Mouse (Mus musculus): ENCODE measurements around the gene Rpusd4. TPM values are rescaled to one million over a fixed set of nuclear protein-coding genes. Genes with fewer than 3 reads are reported as not detected.

Gene Rpusd4
- 16.7 and 18.3 TPM in 2 replicates for polyA plus RNA-seq (2015; fragmentation: Nextera tagmentation; extraction: Ambion mirVana)

GRCm38 (mm10) chr9:35267146-35267975, at the start of gene Rpusd4, which contains the start of gene Fam118b:
TSS of gene Rpusd4 (plus strand) at chr9:35267865.
TSS of gene Fam118b (minus strand) at chr9:35267805.
- H3K9me3 ChIP-seq (replicated peaks) = no peaks in the 10 kb centered on the region
- no peaks in the 10 kb centered on the region for H3K27me3 ChIP-seq
- H3K4me3 ChIP-seq (replicated peaks) = peak within 1 kb of the TSS; percentile 76
- whole genome bisulfite sequencing (ENCODE audit: insufficient replicate concordance) = under 1% methylated on average over 62 of the region's 62 CpGs
- peak within 1 kb of the TSS; percentile 92 for H3K4me2 ChIP-seq
- peaks cover 77% of the 10 kb centered on the region for H3K4me1 ChIP-seq (replicated peaks)
- ATAC-seq (ENCODE audit: low read depth) (peak; percentile 91), DNase-seq (peak; percentile 90)
- peak within 1 kb of the TSS; percentile 62 for H3K27ac ChIP-seq
- H3K36me3 ChIP-seq = peaks cover 19% of the 10 kb centered on the region
- H3K9ac ChIP-seq = peak within 1 kb of the TSS; percentile 83

- Histone ChIP-seq H3K4me3 (replicated peaks) (no peak overlapping the region), H3K27ac (no peak overlapping the region), H3K9ac (no peak overlapping the region), H3K9me3 (replicated peaks) (no peaks in the 10 kb centered on the region), H3K4me1 (replicated peaks) (no peaks in the 10 kb centered on the region), H3K36me3 (peaks cover 70% of the 10 kb centered on the region), H3K27me3 (no peaks in the 10 kb centered on the region), H3K4me2 (no peak overlapping the region)
- no peak for ATAC-seq (ENCODE audit: low read depth)
- no peak for DNase-seq
- WGBS (ENCODE audit: insufficient replicate concordance) = 64% methylated on average over 1 of the region's 1 CpGs
Measured at GRCm38 (mm10) chr9:35217963-35218362, 49.7 kb upstream of the Rpusd4 start.

- Histone ChIP-seq H3K9ac (no peak overlapping the region), H3K27ac (no peak overlapping the region), H3K4me2 (no peak overlapping the region), H3K4me1 (replicated peaks) (no peaks in the 10 kb centered on the region), H3K4me3 (replicated peaks) (no peak overlapping the region), H3K9me3 (replicated peaks) (no peaks in the 10 kb centered on the region), H3K27me3 (no peaks in the 10 kb centered on the region), H3K36me3 (peaks cover 29% of the 10 kb centered on the region)
- 89% methylated on average over 3 of the region's 3 CpGs for WGBS (ENCODE audit: insufficient replicate concordance)
- no peak for DNase-seq
- no peak for ATAC-seq (ENCODE audit: low read depth)
Measured at GRCm38 (mm10) chr9:35223466-35223865, 44.2 kb upstream of the Rpusd4 start.

GRCm38 (mm10) chr9:35228671-35229070, 39.0 kb upstream of the Rpusd4 start:
- peaks cover 19% of the 10 kb centered on the region for H3K36me3 ChIP-seq
- H3K27me3 ChIP-seq = no peaks in the 10 kb centered on the region
- H3K4me2 ChIP-seq = no peak overlapping the region
- ATAC-seq (ENCODE audit: low read depth) = no peak
- no peaks in the 10 kb centered on the region for H3K4me1 ChIP-seq (replicated peaks)
- no peak overlapping the region for H3K4me3 ChIP-seq (replicated peaks)
- WGBS (ENCODE audit: insufficient replicate concordance) = 84% methylated on average over 3 of the region's 3 CpGs
- no peak overlapping the region for H3K27ac ChIP-seq
- H3K9me3 ChIP-seq (replicated peaks) = no peaks in the 10 kb centered on the region
- DNase-seq = no peak
- H3K9ac ChIP-seq = no peak overlapping the region

- 71% methylated on average over 3 of the region's 3 CpGs for WGBS (ENCODE audit: insufficient replicate concordance)
- Histone ChIP-seq H3K4me2 (no peak overlapping the region), H3K27me3 (no peaks in the 10 kb centered on the region), H3K9me3 (replicated peaks) (no peaks in the 10 kb centered on the region), H3K4me3 (replicated peaks) (no peak overlapping the region), H3K27ac (no peak overlapping the region), H3K4me1 (replicated peaks) (no peaks in the 10 kb centered on the region; the same call in 1 of the 2 replicates), H3K9ac (no peak overlapping the region), H3K36me3 (peaks cover 15% of the 10 kb centered on the region)
- DNase-seq (no peak), ATAC-seq (ENCODE audit: low read depth) (no peak)
Measured at GRCm38 (mm10) chr9:35235996-35236395, 31.7 kb upstream of the Rpusd4 start.

- no peaks in the 10 kb centered on the region for H3K9me3 ChIP-seq (replicated peaks)
- ATAC-seq (ENCODE audit: low read depth) = no peak
- no peak overlapping the region for H3K9ac ChIP-seq
- no peaks in the 10 kb centered on the region; the same call in 1 of the 2 replicates for H3K4me1 ChIP-seq (replicated peaks)
- no peak overlapping the region for H3K4me3 ChIP-seq (replicated peaks)
- no peak overlapping the region for H3K4me2 ChIP-seq
- no peaks in the 10 kb centered on the region for H3K27me3 ChIP-seq
- 78% methylated on average over 1 of the region's 1 CpGs for WGBS (ENCODE audit: insufficient replicate concordance)
- H3K27ac ChIP-seq = no peak overlapping the region
- peaks cover 8% of the 10 kb centered on the region for H3K36me3 ChIP-seq
- no peak for DNase-seq
Measured at GRCm38 (mm10) chr9:35238371-35238770, 29.3 kb upstream of the Rpusd4 start.

- Histone ChIP-seq H3K4me1 (replicated peaks) (no peaks in the 10 kb centered on the region; the same call in 1 of the 2 replicates), H3K4me2 (no peak overlapping the region), H3K9me3 (replicated peaks) (no peaks in the 10 kb centered on the region), H3K4me3 (replicated peaks) (no peak overlapping the region), H3K36me3 (peaks cover 3% of the 10 kb centered on the region), H3K9ac (no peak overlapping the region), H3K27ac (no peak overlapping the region), H3K27me3 (no peaks in the 10 kb centered on the region)
- DNase-seq (no peak), ATAC-seq (ENCODE audit: low read depth) (no peak)
- WGBS (ENCODE audit: insufficient replicate concordance) = 54% methylated on average over 6 of the region's 6 CpGs
Measured at GRCm38 (mm10) chr9:35238915-35239571, 28.6 kb upstream of the Rpusd4 start.

GRCm38 (mm10) chr9:35239734-35240133, 27.9 kb upstream of the Rpusd4 start:
- no peak overlapping the region for H3K4me3 ChIP-seq (replicated peaks)
- WGBS (ENCODE audit: insufficient replicate concordance) = 63% methylated on average over 1 of the region's 1 CpGs

GRCm38 (mm10) chr9:35247405-35247804, 20.3 kb upstream of the Rpusd4 start:
- H3K4me1 ChIP-seq (replicated peaks) = 0 out of 2 replicates have a peak, but pooled peaks cover 3% of the 10 kb centered on the region
- no peak overlapping the region for H3K4me3 ChIP-seq (replicated peaks)
- no peak overlapping the region for H3K4me2 ChIP-seq
- no peaks in the 10 kb centered on the region for H3K36me3 ChIP-seq
- no peaks in the 10 kb centered on the region for H3K27me3 ChIP-seq
- no peaks in the 10 kb centered on the region for H3K9me3 ChIP-seq (replicated peaks)
- H3K9ac ChIP-seq = no peak overlapping the region
- DNase-seq = no peak
- WGBS (ENCODE audit: insufficient replicate concordance) = 83% methylated on average over 2 of the region's 2 CpGs
- no peak for ATAC-seq (ENCODE audit: low read depth)
- H3K27ac ChIP-seq = no peak overlapping the region

More at GRCm38 (mm10) chr9:35239734-35240133, 27.9 kb upstream of the Rpusd4 start:
- H3K9me3 ChIP-seq (replicated peaks) = no peaks in the 10 kb centered on the region
- no peaks in the 10 kb centered on the region for H3K4me1 ChIP-seq (replicated peaks)
- no peak overlapping the region for H3K9ac ChIP-seq
- H3K36me3 ChIP-seq = no peaks in the 10 kb centered on the region
- DNase-seq = no peak
- no peaks in the 10 kb centered on the region for H3K27me3 ChIP-seq
- no peak overlapping the region for H3K4me2 ChIP-seq
- no peak overlapping the region for H3K27ac ChIP-seq
- no peak for ATAC-seq (ENCODE audit: low read depth)

GRCm38 (mm10) chr9:35249476-35249875, 18.2 kb upstream of the Rpusd4 start:
- no peak overlapping the region for H3K4me3 ChIP-seq (replicated peaks)
- H3K4me2 ChIP-seq = no peak overlapping the region
- H3K36me3 ChIP-seq = no peaks in the 10 kb centered on the region
- no peaks in the 10 kb centered on the region for H3K9me3 ChIP-seq (replicated peaks)
- ATAC-seq (ENCODE audit: low read depth) (no peak), DNase-seq (no peak)
- no peaks in the 10 kb centered on the region for H3K27me3 ChIP-seq
- H3K4me1 ChIP-seq (replicated peaks) = 0 out of 2 replicates have a peak, but pooled peaks cover 3% of the 10 kb centered on the region
- H3K27ac ChIP-seq = no peak overlapping the region
- H3K9ac ChIP-seq = no peak overlapping the region

GRCm38 (mm10) chr9:35257365-35257764, 10.3 kb upstream of the Rpusd4 start:
- ATAC-seq (ENCODE audit: low read depth) = 0 out of 2 replicates have a peak, but pooled peaks have one; percentile 54

More at GRCm38 (mm10) chr9:35257365-35257764, 10.3 kb upstream of the Rpusd4 start:
- 38% methylated on average over 7 of the region's 7 CpGs for WGBS (ENCODE audit: insufficient replicate concordance)
- Histone ChIP-seq H3K27ac (no peak overlapping the region), H3K4me3 (replicated peaks) (no peak overlapping the region), H3K36me3 (no peaks in the 10 kb centered on the region), H3K4me1 (replicated peaks) (peaks cover 18% of the 10 kb centered on the region), H3K4me2 (no peak overlapping the region), H3K9me3 (replicated peaks) (no peaks in the 10 kb centered on the region), H3K9ac (no peak overlapping the region), H3K27me3 (no peaks in the 10 kb centered on the region)
- DNase-seq = no peak

All from liver, embryonic 13.5 days (tissue).